Mouse (Mus musculus): ENCODE data around the gene Stx5a.

Gene Stx5a

GRCm38 (mm10) chr19:8789171-8789570 lies 48.0 kb downstream of the Stx5a start:
- TF ChIP-seq NANOG (IDR thresholded peaks at IDR 0.05; ENCODE audit: borderline replicate concordance, low read length) (no peak), POU5F1 (IDR thresholded peaks at IDR 0.05; ENCODE audit: borderline replicate concordance, low read length) (no peak), CTCF (conservative IDR thresholded peaks at IDR 0.05; ENCODE audit: low read length) (no peak)
- H3K36me3 ChIP-seq (ENCODE audit: insufficient read depth, low read length) = peaks cover 41% of the 10 kb centered on the region
- H3K4me1 ChIP-seq (replicated peaks; ENCODE audit: low read depth, low read length) = peaks cover 65% of the 10 kb centered on the region
- H3K4me3 ChIP-seq (replicated peaks; ENCODE audit: low read length) = no peak overlapping the region
- H3K9me3 ChIP-seq (ENCODE audit: low read length) = no peaks in the 10 kb centered on the region
- H3K27me3 ChIP-seq (ENCODE audit: insufficient read depth, low read length) = no peaks in the 10 kb centered on the region

- H3K4me3 ChIP-seq (replicated peaks; ENCODE audit: low read length) = no peak overlapping the region
- H3K9me3 ChIP-seq (ENCODE audit: low read length) = no peaks in the 10 kb centered on the region
- no peaks in the 10 kb centered on the region for H3K27me3 ChIP-seq (ENCODE audit: insufficient read depth, low read length)
- TF ChIP-seq POU5F1 (IDR thresholded peaks at IDR 0.05; ENCODE audit: borderline replicate concordance, low read length) (no peak), CTCF (conservative IDR thresholded peaks at IDR 0.05; ENCODE audit: low read length) (no peak), NANOG (IDR thresholded peaks at IDR 0.05; ENCODE audit: borderline replicate concordance, low read length) (no peak)
- H3K36me3 ChIP-seq (ENCODE audit: insufficient read depth, low read length) = peaks cover 41% of the 10 kb centered on the region
- H3K4me1 ChIP-seq (replicated peaks; ENCODE audit: low read depth, low read length) = peaks cover 55% of the 10 kb centered on the region
Observed at GRCm38 (mm10) chr19:8790171-8790570, 49.0 kb downstream of the Stx5a start.

GRCm38 (mm10) chr19:8798264-8798946 lies 57.2 kb downstream of the Stx5a start, which contains the start of gene Polr2g:
TSS of gene Polr2g (minus strand) at chr19:8798577.
- Histone ChIP-seq H3K4me1 (replicated peaks; ENCODE audit: low read depth, low read length) (peaks cover 42% of the 10 kb centered on the region), H3K36me3 (ENCODE audit: insufficient read depth, low read length) (peaks cover 40% of the 10 kb centered on the region), H3K9me3 (ENCODE audit: low read length) (no peaks in the 10 kb centered on the region), H3K4me3 (replicated peaks; ENCODE audit: low read length) (peak within 1 kb of the TSS; percentile 88), H3K27me3 (ENCODE audit: insufficient read depth, low read length) (no peaks in the 10 kb centered on the region)
- no peak for TF ChIP-seq NANOG (IDR thresholded peaks at IDR 0.05; ENCODE audit: borderline replicate concordance, low read length)
- TF ChIP-seq POU5F1 (IDR thresholded peaks at IDR 0.05; ENCODE audit: borderline replicate concordance, low read length) = no peak
- no peak for TF ChIP-seq CTCF (conservative IDR thresholded peaks at IDR 0.05; ENCODE audit: low read length)

- no peaks in the 10 kb centered on the region for H3K27me3 ChIP-seq (ENCODE audit: insufficient read depth, low read length)
- no peaks in the 10 kb centered on the region for H3K9me3 ChIP-seq (ENCODE audit: low read length)
- H3K36me3 ChIP-seq (ENCODE audit: insufficient read depth, low read length) = peaks cover 40% of the 10 kb centered on the region
- H3K4me3 ChIP-seq (replicated peaks; ENCODE audit: low read length) = peak overlapping the region; percentile 88
- TF ChIP-seq POU5F1 (IDR thresholded peaks at IDR 0.05; ENCODE audit: borderline replicate concordance, low read length) (no peak), NANOG (IDR thresholded peaks at IDR 0.05; ENCODE audit: borderline replicate concordance, low read length) (no peak), CTCF (conservative IDR thresholded peaks at IDR 0.05; ENCODE audit: low read length) (no peak)
- H3K4me1 ChIP-seq (replicated peaks; ENCODE audit: low read depth, low read length) = peaks cover 44% of the 10 kb centered on the region
Observed at GRCm38 (mm10) chr19:8798947-8799315, 57.7 kb downstream of the Stx5a start.

GRCm38 (mm10) chr19:8802130-8802821 lies 61.1 kb downstream of the Stx5a start, which contains the start of gene Zbtb3:
TSS of gene Zbtb3 (plus strand) at chr19:8802555.
- peaks cover 41% of the 10 kb centered on the region for H3K36me3 ChIP-seq (ENCODE audit: insufficient read depth, low read length)
- H3K4me3 ChIP-seq (replicated peaks; ENCODE audit: low read length) = peak within 1 kb of the TSS; percentile 92
- no peaks in the 10 kb centered on the region for H3K27me3 ChIP-seq (ENCODE audit: insufficient read depth, low read length)
- no peaks in the 10 kb centered on the region for H3K9me3 ChIP-seq (ENCODE audit: low read length)
- H3K4me1 ChIP-seq (replicated peaks; ENCODE audit: low read depth, low read length) = peaks cover 57% of the 10 kb centered on the region
- no peak for TF ChIP-seq NANOG (IDR thresholded peaks at IDR 0.05; ENCODE audit: borderline replicate concordance, low read length)
- no peak for TF ChIP-seq CTCF (conservative IDR thresholded peaks at IDR 0.05; ENCODE audit: low read length)
- no peak for TF ChIP-seq POU5F1 (IDR thresholded peaks at IDR 0.05; ENCODE audit: borderline replicate concordance, low read length)

- Histone ChIP-seq H3K36me3 (ENCODE audit: insufficient read depth, low read length) (peaks cover 51% of the 10 kb centered on the region), H3K27me3 (ENCODE audit: insufficient read depth, low read length) (no peaks in the 10 kb centered on the region), H3K4me1 (replicated peaks; ENCODE audit: low read depth, low read length) (peaks cover 62% of the 10 kb centered on the region), H3K9me3 (ENCODE audit: low read length) (no peaks in the 10 kb centered on the region), H3K4me3 (replicated peaks; ENCODE audit: low read length) (peak overlapping the region; percentile 92)
- no peak for TF ChIP-seq NANOG (IDR thresholded peaks at IDR 0.05; ENCODE audit: borderline replicate concordance, low read length)
- TF ChIP-seq CTCF (conservative IDR thresholded peaks at IDR 0.05; ENCODE audit: low read length) = no peak
- TF ChIP-seq POU5F1 (IDR thresholded peaks at IDR 0.05; ENCODE audit: borderline replicate concordance, low read length) = no peak
Observed at GRCm38 (mm10) chr19:8803204-8803780, 62.1 kb downstream of the Stx5a start.

GRCm38 (mm10) chr19:8803879-8804660 lies 62.9 kb downstream of the Stx5a start:
- Histone ChIP-seq H3K4me3 (replicated peaks; ENCODE audit: low read length) (peak overlapping the region; percentile 92; the same call in 1 of the 2 replicates), H3K27me3 (ENCODE audit: insufficient read depth, low read length) (no peaks in the 10 kb centered on the region), H3K9me3 (ENCODE audit: low read length) (no peaks in the 10 kb centered on the region), H3K36me3 (ENCODE audit: insufficient read depth, low read length) (peaks cover 59% of the 10 kb centered on the region), H3K4me1 (replicated peaks; ENCODE audit: low read depth, low read length) (peaks cover 61% of the 10 kb centered on the region)
- TF ChIP-seq NANOG (IDR thresholded peaks at IDR 0.05; ENCODE audit: borderline replicate concordance, low read length) = no peak
- no peak for TF ChIP-seq POU5F1 (IDR thresholded peaks at IDR 0.05; ENCODE audit: borderline replicate concordance, low read length)
- no peak for TF ChIP-seq CTCF (conservative IDR thresholded peaks at IDR 0.05; ENCODE audit: low read length)

All from E14TG2a.4 (cell line).